Mouse (Mus musculus): ENCODE measurements around the gene Them7. TPM values are rescaled to one million over a fixed set of nuclear protein-coding genes. Genes with fewer than 3 reads are reported as not detected.
A peak's percentile ranks its signal among the peaks of the same experiment; 100 is the strongest.

The Them7 gene
- polyA plus RNA-seq, 1 experiment from 2014 or later: 0.17 TPM

GRCm38 (mm10) chr2:105240631-105241030 is 16.5 kb downstream of the Them7 start:
- no peak overlapping the region for H3K4me3 ChIP-seq (ENCODE audit: low read depth, low read length)
- WGBS: 70% methylated on average over 1 of the region's 1 CpGs
- no peak overlapping the region for H3K9ac ChIP-seq (ENCODE audit: low read depth, low read length)
- DNase-seq (ENCODE audit: low spot score) (no peak), ATAC-seq (ENCODE audit: low FRiP score) (no peak)
- H3K27me3 ChIP-seq (ENCODE audit: control insufficient read depth, insufficient read depth, low read length): no peaks in the 10 kb centered on the region
- no peaks in the 10 kb centered on the region for H3K4me1 ChIP-seq (replicated peaks; ENCODE audit: control insufficient read depth, insufficient read depth, low read length)
- no peaks in the 10 kb centered on the region for H3K36me3 ChIP-seq (ENCODE audit: control insufficient read depth, insufficient read depth, low read length)
- no peak overlapping the region for H3K27ac ChIP-seq (ENCODE audit: low read depth, low read length)
- no peaks in the 10 kb centered on the region for H3K9me3 ChIP-seq (ENCODE audit: control insufficient read depth, low read length)
- H3K4me2 ChIP-seq (replicated peaks; ENCODE audit: low read depth, low read length): no peak overlapping the region

DNA sequence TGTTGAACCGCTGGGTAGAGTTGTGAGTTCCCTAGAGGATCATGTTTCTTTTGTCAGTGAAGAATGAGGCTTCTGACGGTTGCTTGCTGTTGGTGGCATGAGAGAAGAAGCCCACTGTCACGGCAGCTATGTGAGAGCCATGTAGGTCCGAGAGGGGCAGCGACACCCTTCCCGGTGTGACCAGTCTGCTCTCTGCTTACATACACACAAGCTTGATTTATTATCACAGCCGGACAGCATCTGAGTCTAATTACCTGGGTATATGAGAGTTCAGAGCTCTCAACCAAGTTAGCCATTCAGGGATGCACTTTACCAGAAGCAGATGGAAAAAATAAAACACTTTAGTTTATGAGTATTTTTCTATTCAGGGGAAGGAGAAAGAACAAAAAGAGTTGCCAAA is 18.8 kb downstream of the Them7 start:
- H3K4me3 ChIP-seq (ENCODE audit: low read depth, low read length): no peak overlapping the region
- no peak overlapping the region for H3K4me2 ChIP-seq (replicated peaks; ENCODE audit: low read depth, low read length)
- no peaks in the 10 kb centered on the region for H3K9me3 ChIP-seq (ENCODE audit: control insufficient read depth, low read length)
- 51% methylated on average over 7 of the region's 7 CpGs for WGBS
- ATAC-seq (ENCODE audit: low FRiP score) (no peak), DNase-seq (ENCODE audit: low spot score) (no peak)
- no peaks in the 10 kb centered on the region for H3K36me3 ChIP-seq (ENCODE audit: control insufficient read depth, insufficient read depth, low read length)
- no peak overlapping the region for H3K9ac ChIP-seq (ENCODE audit: low read depth, low read length)
- no peaks in the 10 kb centered on the region for H3K4me1 ChIP-seq (replicated peaks; ENCODE audit: control insufficient read depth, insufficient read depth, low read length)
- no peak overlapping the region for H3K27ac ChIP-seq (ENCODE audit: low read depth, low read length)
- H3K27me3 ChIP-seq (ENCODE audit: control insufficient read depth, insufficient read depth, low read length): no peaks in the 10 kb centered on the region

DNA sequence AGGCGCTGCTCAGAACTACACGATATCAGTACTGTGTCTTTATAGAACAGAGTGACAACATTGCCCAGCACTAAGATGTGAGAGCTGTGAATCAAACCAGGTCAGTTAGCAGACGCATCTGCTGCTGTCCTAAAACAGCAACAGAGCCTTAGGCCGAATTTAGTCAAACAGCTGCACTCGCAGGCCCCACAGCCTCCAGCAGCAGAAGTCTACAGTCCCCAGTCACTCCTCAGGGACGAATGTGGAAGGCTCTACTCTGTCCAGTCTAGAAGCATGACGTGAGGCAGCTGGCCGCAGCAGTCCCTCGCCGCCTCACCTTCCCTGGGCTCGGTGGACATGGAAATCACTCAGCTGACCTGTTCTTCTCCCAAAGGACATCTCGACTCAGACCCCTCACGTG is 20.6 kb downstream of the Them7 start:
- WGBS: 66% methylated on average over 13 of the region's 13 CpGs
- Histone ChIP-seq H3K9me3 (ENCODE audit: control insufficient read depth, low read length) (no peaks in the 10 kb centered on the region), H3K36me3 (ENCODE audit: control insufficient read depth, insufficient read depth, low read length) (no peaks in the 10 kb centered on the region), H3K4me2 (replicated peaks; ENCODE audit: low read depth, low read length) (no peak overlapping the region), H3K9ac (ENCODE audit: low read depth, low read length) (no peak overlapping the region), H3K4me3 (ENCODE audit: low read depth, low read length) (no peak overlapping the region), H3K4me1 (replicated peaks; ENCODE audit: control insufficient read depth, insufficient read depth, low read length) (no peaks in the 10 kb centered on the region), H3K27me3 (ENCODE audit: control insufficient read depth, insufficient read depth, low read length) (no peaks in the 10 kb centered on the region), H3K27ac (ENCODE audit: low read depth, low read length) (no peak overlapping the region)
- DNase-seq (ENCODE audit: low spot score) (no peak), ATAC-seq (ENCODE audit: low FRiP score) (no peak)

- ATAC-seq (ENCODE audit: low FRiP score) (no peak), DNase-seq (ENCODE audit: low spot score) (no peak)
- WGBS: 70% methylated on average over 3 of the region's 3 CpGs
- Histone ChIP-seq H3K9me3 (ENCODE audit: control insufficient read depth, low read length) (no peaks in the 10 kb centered on the region), H3K36me3 (ENCODE audit: control insufficient read depth, insufficient read depth, low read length) (no peaks in the 10 kb centered on the region), H3K4me3 (ENCODE audit: low read depth, low read length) (no peak overlapping the region), H3K27me3 (ENCODE audit: control insufficient read depth, insufficient read depth, low read length) (no peaks in the 10 kb centered on the region), H3K27ac (ENCODE audit: low read depth, low read length) (no peak overlapping the region), H3K4me2 (replicated peaks; ENCODE audit: low read depth, low read length) (no peak overlapping the region), H3K4me1 (replicated peaks; ENCODE audit: control insufficient read depth, insufficient read depth, low read length) (no peaks in the 10 kb centered on the region), H3K9ac (ENCODE audit: low read depth, low read length) (no peak overlapping the region)
Measured at GRCm38 (mm10) chr2:105251978-105252377, 27.9 kb downstream of the Them7 start.

DNA sequence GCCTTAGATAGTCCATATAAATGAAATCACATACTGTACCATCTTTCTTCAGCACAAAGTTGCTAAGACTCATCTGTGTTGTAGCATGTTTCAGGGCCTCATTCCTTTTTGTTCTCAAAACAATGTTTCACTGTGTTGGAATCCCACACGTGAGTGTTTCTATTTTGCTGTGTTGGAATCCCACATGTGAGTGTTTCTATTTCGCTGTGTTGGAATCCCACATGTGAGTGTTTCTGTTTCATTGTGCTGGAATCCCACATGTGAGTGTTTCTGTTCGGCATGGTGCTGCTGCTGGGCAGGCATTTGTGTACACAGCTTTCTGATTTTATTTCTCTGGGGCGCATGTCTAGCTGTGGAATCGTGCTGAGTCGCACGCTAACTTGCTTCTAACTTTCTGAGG is 28.7 kb downstream of the Them7 start:
- Histone ChIP-seq H3K4me2 (replicated peaks; ENCODE audit: low read depth, low read length) (no peak overlapping the region), H3K4me3 (ENCODE audit: low read depth, low read length) (no peak overlapping the region), H3K27ac (ENCODE audit: low read depth, low read length) (no peak overlapping the region), H3K27me3 (ENCODE audit: control insufficient read depth, insufficient read depth, low read length) (no peaks in the 10 kb centered on the region), H3K36me3 (ENCODE audit: control insufficient read depth, insufficient read depth, low read length) (no peaks in the 10 kb centered on the region), H3K9ac (ENCODE audit: low read depth, low read length) (no peak overlapping the region), H3K4me1 (replicated peaks; ENCODE audit: control insufficient read depth, insufficient read depth, low read length) (no peaks in the 10 kb centered on the region), H3K9me3 (ENCODE audit: control insufficient read depth, low read length) (no peaks in the 10 kb centered on the region)
- peak; percentile 85; the same call in 1 of the 2 replicates for ATAC-seq (ENCODE audit: low FRiP score)
- peak; percentile 45 for DNase-seq (ENCODE audit: low spot score)
- 66% methylated on average over 7 of the region's 7 CpGs for WGBS

DNA sequence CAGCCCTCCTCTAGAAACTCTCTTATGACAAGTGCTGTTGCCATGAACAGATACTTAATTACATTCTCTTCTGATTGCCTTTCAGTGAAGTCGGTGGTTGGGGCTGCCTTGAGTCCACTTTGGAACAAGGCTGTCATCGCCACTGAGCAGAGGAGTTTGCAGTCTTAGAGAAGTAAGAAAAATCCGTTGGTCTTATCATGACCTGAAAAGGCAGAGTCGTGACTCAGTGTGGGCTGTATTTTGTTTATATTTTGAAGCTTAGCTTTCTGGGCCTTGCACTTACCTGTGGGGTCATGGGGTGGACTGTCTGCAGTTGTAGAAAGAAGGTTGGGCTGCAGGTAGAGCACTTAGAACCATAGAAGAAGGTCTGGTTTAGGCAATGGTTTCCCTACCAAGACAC is 31.3 kb downstream of the Them7 start:
- no peak overlapping the region for H3K4me3 ChIP-seq (ENCODE audit: low read depth, low read length)
- H3K9ac ChIP-seq (ENCODE audit: low read depth, low read length): no peak overlapping the region
- no peaks in the 10 kb centered on the region for H3K27me3 ChIP-seq (ENCODE audit: control insufficient read depth, insufficient read depth, low read length)
- DNase-seq (ENCODE audit: low spot score): no peak
- no peaks in the 10 kb centered on the region for H3K36me3 ChIP-seq (ENCODE audit: control insufficient read depth, insufficient read depth, low read length)
- 69% methylated on average over 4 of the region's 4 CpGs for WGBS
- H3K4me1 ChIP-seq (replicated peaks; ENCODE audit: control insufficient read depth, insufficient read depth, low read length): no peaks in the 10 kb centered on the region
- H3K27ac ChIP-seq (ENCODE audit: low read depth, low read length): no peak overlapping the region
- ATAC-seq (ENCODE audit: low FRiP score): no peak
- no peaks in the 10 kb centered on the region for H3K9me3 ChIP-seq (ENCODE audit: control insufficient read depth, low read length)
- no peak overlapping the region for H3K4me2 ChIP-seq (replicated peaks; ENCODE audit: low read depth, low read length)

DNA sequence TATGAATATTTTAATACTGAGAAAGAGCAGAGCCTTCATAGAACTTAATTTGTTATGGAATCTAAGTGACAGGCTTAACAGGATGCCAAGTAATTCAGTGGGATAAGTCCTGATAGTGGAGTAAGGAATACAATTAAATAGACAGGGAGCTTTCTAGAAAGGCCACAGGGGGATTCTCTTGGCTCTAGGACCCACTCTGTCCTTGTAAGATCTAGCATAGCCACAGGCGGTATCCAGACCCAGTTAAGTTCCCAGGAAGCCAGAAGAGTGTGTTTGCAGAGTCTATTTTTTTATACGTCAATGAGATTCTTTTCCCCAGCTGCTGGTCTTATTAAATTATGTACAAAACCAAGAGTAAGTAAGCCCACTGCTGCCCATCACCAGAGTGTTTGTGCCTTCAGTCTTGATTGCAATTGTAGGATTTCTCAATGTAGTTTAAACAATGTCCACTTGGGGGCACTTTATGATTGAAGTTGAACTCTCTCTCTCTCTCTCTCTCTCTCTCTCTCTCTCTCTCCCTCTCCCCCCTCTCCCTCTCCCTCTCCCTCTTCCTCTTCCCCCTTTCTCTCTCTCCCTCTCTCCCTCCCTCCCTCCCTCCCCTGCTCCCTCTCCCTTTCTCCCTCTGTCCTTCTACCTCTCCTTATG is 32.4 kb downstream of the Them7 start:
- Histone ChIP-seq H3K9ac (ENCODE audit: low read depth, low read length) (no peak overlapping the region), H3K27ac (ENCODE audit: low read depth, low read length) (no peak overlapping the region), H3K4me3 (ENCODE audit: low read depth, low read length) (no peak overlapping the region), H3K4me2 (replicated peaks; ENCODE audit: low read depth, low read length) (no peak overlapping the region), H3K36me3 (ENCODE audit: control insufficient read depth, insufficient read depth, low read length) (no peaks in the 10 kb centered on the region), H3K9me3 (ENCODE audit: control insufficient read depth, low read length) (no peaks in the 10 kb centered on the region), H3K27me3 (ENCODE audit: control insufficient read depth, insufficient read depth, low read length) (no peaks in the 10 kb centered on the region), H3K4me1 (replicated peaks; ENCODE audit: control insufficient read depth, insufficient read depth, low read length) (no peaks in the 10 kb centered on the region)
- 72% methylated on average over 2 of the region's 2 CpGs for WGBS
- DNase-seq (ENCODE audit: low spot score) (peak; percentile 63), ATAC-seq (ENCODE audit: low FRiP score) (0 out of 2 replicates have a peak, but pooled peaks have one; percentile 25)

GRCm38 (mm10) chr2:105257376-105257775 is 33.3 kb downstream of the Them7 start:
- H3K4me3 ChIP-seq (ENCODE audit: low read depth, low read length): no peak overlapping the region
- no peak for DNase-seq (ENCODE audit: low spot score)
- whole genome bisulfite sequencing: 75% methylated on average over 2 of the region's 2 CpGs
- no peaks in the 10 kb centered on the region for H3K36me3 ChIP-seq (ENCODE audit: control insufficient read depth, insufficient read depth, low read length)
- no peak overlapping the region for H3K27ac ChIP-seq (ENCODE audit: low read depth, low read length)
- H3K4me2 ChIP-seq (replicated peaks; ENCODE audit: low read depth, low read length): no peak overlapping the region
- ATAC-seq (ENCODE audit: low FRiP score): no peak
- no peak overlapping the region for H3K9ac ChIP-seq (ENCODE audit: low read depth, low read length)
- H3K9me3 ChIP-seq (ENCODE audit: control insufficient read depth, low read length): no peaks in the 10 kb centered on the region
- no peaks in the 10 kb centered on the region for H3K4me1 ChIP-seq (replicated peaks; ENCODE audit: control insufficient read depth, insufficient read depth, low read length)
- H3K27me3 ChIP-seq (ENCODE audit: control insufficient read depth, insufficient read depth, low read length): no peaks in the 10 kb centered on the region

- Histone ChIP-seq H3K27me3 (ENCODE audit: control insufficient read depth, insufficient read depth, low read length) (no peaks in the 10 kb centered on the region), H3K4me1 (replicated peaks; ENCODE audit: control insufficient read depth, insufficient read depth, low read length) (no peaks in the 10 kb centered on the region), H3K4me2 (replicated peaks; ENCODE audit: low read depth, low read length) (no peak overlapping the region), H3K36me3 (ENCODE audit: control insufficient read depth, insufficient read depth, low read length) (no peaks in the 10 kb centered on the region), H3K9ac (ENCODE audit: low read depth, low read length) (no peak overlapping the region), H3K9me3 (ENCODE audit: control insufficient read depth, low read length) (no peaks in the 10 kb centered on the region), H3K27ac (ENCODE audit: low read depth, low read length) (no peak overlapping the region), H3K4me3 (ENCODE audit: low read depth, low read length) (no peak overlapping the region)
- ATAC-seq (ENCODE audit: low FRiP score) (no peak), DNase-seq (ENCODE audit: low spot score) (no peak)
- WGBS: 92% methylated on average over 11 of the region's 11 CpGs
Measured at GRCm38 (mm10) chr2:105261335-105261734, 37.2 kb downstream of the Them7 start.
